Mouse (Mus musculus): ENCODE data around the gene Bnip1. TPM values are rescaled to one million over a fixed set of nuclear protein-coding genes. Genes with fewer than 3 reads are reported as not detected.
A peak's percentile ranks its signal among the peaks of the same experiment; 100 is the strongest.

Gene Bnip1
- polyA plus RNA-seq, 2 experiments from 2014 or later: 26.9 to 40.0 TPM

- peak; percentile 49 for ATAC-seq
These were observed 13.9 kb downstream of the Bnip1 start for GRCm38 (mm10) chr17:26794744-26795143.

DNA sequence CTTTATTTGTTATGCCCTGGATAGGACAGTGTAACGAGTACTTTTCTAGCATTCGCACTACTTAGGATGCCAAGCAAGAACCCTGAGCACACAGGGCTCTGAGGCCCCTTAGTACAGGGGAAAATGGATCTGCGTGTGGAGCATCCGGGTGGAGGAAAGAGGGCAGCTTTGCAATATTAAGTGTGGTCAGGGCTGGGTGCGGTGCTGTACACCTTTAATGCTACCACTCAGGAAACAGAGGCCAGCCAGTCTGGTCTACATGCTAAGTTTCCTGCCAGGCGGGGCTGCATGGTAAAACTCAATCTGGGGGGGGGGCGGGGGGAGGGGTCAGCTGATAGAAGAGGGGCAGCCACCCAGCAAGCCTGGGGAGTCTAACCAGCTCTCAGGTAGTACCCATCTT, 14.5 kb downstream of the Bnip1 start:
- ATAC-seq: no peak

GRCm38 (mm10) chr17:26797379-26798128, 16.7 kb downstream of the Bnip1 start:
- no peak for ATAC-seq

DNA sequence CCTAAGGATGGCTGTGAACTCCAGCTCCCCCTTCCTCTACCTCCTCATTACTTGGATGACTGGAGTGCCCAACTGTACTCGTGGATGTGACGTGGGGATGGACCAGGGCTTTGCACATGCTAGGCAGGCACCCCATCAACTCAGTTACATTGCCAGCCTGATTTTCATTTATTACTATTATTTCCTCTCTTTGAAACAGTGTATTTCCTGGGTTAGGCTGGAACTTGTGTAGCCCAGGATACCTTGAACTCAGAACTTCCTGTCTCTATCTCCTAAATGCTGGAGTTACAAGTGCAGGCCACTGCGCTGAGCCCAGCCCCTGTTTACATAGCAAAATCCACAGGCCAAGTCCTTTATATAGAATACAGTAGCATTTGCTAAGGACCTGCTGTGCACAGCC, 22.0 kb downstream of the Bnip1 start:
- ATAC-seq: no peak

GRCm38 (mm10) chr17:26812607-26813006, 31.7 kb downstream of the Bnip1 start:
- ATAC-seq: no peak

- ATAC-seq: no peak
These were observed 32.6 kb downstream of the Bnip1 start for GRCm38 (mm10) chr17:26813497-26813896.

DNA sequence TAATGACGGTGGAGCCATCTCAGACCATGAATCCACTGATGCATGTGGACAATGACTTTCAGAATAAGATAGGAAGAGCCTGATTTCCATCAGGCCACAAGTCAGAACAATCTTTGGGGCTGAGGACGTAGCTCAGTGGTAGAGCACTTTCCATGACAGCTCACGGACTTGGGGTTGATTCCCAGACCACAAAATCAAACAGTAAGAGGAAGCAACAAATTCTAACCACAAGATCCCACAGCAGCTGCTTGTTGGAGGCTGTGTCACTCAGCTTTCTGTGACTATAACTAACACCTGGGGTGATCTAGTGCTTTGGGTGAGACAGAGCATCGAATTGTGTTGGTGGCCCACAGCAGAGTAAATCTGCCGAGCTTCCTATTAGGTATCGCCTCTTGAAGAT, 35.9 kb downstream of the Bnip1 start:
- no peak for ATAC-seq

DNA sequence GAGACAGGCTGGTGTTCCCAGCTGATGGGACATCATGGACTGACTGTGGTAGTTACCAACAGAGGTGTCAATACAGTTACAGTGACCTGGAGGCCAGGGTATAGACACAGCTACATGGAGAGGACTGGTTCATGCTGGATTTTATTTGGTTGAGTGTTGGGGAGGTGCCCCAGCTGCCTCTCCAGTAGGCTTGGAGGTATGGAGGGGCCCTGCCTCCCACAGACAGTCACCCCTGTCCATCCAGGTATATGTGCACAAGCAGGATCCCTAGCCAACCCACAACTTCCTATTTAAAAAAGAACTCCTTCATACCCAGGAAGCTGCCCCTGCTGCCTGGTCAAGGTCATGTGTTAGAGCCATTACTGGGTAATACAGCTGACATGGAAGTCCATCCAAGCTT, 36.9 kb downstream of the Bnip1 start:
- no peak for ATAC-seq

- ATAC-seq: no peak
These were observed 45.3 kb downstream of the Bnip1 start for GRCm38 (mm10) chr17:26826131-26826530.

DNA sequence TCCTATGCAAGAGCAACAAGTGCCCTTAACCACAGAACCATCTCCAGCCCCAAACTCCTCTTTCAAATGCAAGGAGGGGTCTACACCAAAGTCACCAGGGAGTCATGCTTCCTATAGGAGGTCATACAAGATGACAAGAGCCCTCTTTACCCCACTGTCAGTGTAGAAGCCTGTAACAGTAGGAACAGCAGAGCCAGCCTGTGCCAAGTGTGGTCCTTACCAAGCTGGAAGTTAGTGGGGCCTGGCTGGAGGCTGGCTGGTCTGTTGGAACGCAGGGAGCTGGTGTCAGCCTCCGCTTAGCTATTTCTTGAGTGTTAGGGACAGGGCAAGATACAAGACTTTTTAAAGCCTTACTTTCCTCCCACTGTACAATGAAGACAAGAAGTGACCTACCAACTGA, 52.9 kb downstream of the Bnip1 start:
- ATAC-seq: no peak

- ATAC-seq: no peak
These were observed 53.6 kb downstream of the Bnip1 start for GRCm38 (mm10) chr17:26834302-26834965.

DNA sequence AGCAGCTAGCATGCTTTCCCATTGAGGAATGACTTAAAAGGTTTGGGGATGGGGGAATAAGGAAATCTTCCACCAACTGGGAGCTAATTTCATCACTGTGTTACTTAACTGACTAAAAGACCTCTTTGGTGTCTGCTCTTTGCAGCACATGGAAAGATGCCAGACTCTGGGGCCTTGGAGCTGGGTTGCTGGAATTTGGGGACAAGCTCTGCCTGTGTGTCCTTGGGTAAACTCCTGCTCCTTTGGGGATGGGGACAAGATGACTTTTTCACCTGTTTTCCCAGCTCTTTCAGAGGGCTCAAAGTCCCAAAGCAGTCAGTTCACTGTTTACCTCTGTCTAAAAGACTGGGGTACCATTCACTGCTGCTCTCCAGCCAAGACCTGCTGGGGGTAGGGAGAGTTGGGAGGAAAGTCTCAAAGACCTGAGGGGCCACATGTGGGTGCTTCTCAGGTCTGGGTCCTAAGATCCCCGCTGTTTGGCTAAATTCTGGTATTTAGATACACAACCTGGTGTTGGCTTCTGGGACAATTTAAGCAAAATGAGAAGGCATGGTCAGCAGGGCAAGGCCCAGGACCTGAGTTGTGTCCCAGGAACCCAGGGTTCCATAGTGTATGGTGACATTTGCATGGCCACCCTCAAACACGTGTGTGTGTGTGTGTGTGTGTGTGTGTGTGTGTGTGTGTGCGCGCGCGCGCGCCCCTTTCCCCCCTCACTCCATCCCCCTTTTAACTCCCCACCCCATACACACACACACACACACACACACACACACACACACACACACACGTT, 54.3 kb downstream of the Bnip1 start:
- no peak for ATAC-seq

DNA sequence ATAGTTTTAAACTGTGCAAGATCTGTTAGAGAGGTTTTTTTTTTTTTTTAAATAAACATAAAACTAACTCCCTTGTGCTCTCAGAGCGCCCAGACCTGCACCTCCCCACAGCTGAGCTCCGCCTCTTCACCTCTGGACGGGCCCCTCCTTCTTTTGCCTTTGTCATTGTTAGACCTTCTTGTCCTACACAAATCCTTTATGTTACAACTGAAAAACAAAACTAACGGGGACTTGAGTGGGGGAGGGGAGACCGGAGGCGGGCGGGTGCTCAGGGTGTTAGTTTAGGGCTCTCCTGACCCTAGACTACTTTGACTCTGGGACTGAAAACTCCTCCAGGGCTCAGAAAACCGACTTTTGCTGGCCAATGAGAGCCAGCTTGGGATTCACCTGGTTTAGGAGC, 55.1 kb downstream of the Bnip1 start:
- ATAC-seq: no peak

DNA sequence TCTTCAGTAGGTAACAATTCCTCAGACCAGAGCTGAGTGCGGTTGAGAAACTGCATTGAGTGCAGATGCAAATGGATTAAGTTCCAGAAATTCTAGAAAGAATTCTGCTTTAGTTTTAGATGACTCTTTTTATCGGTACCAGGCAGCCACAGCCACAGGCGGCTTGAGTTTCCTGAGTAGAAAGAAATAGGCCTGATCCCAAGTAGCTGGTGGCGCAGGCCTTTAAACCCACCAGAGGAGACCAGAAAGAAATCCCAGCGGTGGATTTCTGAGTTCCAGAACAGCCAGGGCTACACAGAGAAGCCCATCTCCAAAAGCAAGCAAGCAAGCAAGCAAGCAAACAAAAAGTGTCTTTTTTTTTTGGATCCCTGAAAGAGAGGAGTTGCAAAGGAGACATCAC, 55.5 kb downstream of the Bnip1 start:
- no peak for ATAC-seq

GRCm38 (mm10) chr17:26836786-26837545, 56.1 kb downstream of the Bnip1 start:
- ATAC-seq: peak; percentile 41

GRCm38 (mm10) chr17:26837546-26837985, 56.7 kb downstream of the Bnip1 start:
- ATAC-seq: no peak

- no peak for ATAC-seq
These were observed 57.5 kb downstream of the Bnip1 start for GRCm38 (mm10) chr17:26838191-26838910.

DNA sequence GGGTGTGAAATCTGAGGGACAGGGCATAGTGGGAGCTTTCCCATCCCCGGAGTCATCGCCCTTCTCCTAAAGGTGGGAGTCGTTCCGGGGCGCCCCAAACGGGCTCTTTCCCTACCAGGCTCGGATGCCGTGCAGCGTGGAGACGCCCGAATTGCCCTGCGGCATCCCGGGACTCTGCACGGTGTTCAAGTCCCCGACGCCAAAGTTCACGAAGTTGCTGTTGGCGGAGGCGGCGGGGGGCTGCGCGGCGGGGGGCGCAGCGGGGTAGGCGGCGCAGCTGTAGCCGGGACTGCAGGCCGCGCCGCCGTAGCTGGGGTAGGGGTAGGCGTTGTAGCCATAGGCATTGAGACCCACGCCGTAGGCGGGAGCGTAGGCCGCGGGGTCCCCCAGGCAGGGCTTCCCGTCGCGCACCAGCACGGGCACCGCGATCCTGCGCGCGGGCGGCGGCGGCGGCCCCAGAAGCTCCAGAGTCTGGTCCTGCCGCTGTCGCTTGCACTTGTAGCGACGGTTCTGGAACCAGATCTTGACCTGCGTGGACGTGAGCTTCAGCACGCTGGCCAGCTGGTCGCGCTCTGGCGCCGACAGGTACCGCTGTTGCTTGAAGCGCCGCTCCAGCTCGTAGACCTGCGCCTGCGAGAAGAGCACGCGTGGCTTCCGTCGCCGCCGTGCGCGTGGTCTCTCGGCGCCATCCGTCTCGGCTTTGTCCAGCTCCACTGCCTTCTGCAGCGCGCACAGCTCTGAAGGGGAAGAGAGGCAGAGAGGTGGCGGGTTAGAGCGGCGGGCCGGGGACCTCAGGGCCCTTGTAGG, 58.2 kb downstream of the Bnip1 start:
- no peak for ATAC-seq

DNA sequence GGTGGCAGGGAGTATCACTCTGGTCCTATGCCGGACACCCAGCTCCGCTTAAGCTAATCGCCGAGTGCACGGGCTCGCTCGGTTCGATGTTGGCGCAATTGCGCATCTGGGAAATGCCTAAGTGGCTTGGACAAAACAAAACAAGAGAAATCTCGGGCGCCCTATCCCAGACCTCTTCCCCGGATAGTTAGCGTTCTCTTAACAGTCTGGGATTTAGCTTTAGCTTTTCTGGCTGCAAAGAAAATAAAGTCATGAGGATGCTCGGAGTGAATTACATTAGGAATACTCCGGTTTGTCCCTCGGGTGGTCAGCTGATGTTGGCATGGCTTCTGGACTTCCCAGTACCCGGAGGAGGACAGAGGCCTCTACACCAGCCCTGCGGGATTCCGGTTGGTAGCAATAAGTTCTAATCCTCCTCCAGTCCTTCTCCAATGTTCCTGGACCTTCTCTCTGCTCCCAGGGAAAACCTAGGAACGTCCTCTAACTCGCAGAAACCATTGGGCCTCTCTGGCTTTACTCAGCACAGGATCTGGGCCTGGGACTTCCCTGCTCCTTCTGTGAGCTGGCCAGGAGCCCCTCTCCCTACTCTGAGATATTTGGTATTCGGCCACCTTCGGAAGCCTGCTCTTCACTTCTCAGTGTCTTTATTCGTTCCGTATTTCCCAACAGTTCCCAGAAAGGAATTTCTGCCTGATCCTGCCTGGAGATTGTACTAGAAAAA, 59.0 kb downstream of the Bnip1 start:
- ATAC-seq: no peak

- no peak for ATAC-seq
These were observed 59.5 kb downstream of the Bnip1 start for GRCm38 (mm10) chr17:26840439-26840780.
